Mouse (Mus musculus) cerebellum, postnatal 36 days (tissue): ENCODE measurements around the gene Shisa5.

Experiments
- DNase-seq, 2 experiments: peaks; one replicate each; pipeline ENCODE4 v3.0.0; 2021 to 2022; ENCODE audit warnings: mixed read lengths in 2 of 2

Shisa5 gene

DNA sequence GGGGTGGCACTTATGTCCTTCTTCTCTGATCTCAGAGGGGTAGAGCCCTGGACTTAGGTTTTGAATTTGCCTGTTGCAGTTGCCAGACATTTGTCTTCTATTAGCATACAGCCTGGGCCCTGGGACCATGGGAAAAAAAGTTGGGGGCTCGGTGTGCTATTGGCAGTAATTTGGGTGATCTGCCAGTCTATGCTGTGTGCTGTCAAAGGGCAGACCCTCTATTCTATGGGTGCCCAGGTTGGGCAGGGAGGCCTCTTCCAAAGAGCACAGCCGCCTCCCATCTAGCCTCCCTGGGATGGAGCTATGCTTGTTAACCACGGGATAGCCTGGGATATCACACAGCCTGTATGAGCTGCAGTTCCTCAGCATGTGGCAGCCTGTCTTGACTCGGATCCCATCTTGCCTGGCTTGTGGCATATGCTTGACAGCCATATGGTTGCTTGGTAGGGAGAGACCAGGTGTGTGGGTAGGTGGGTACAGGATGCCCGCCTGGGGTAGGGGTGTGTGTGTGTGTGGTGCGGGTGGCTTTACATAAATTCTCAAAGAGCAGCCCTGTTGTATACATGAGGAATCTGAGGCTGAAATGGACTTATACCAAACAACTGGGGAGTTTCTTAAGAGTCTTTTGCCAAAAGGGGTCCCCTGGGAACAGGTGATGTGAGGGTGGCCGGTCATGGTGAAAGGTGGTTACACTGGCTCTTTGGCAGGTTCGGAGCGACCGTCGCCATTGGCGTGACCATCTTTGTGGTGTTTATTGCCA is 17.1 kb downstream of the Shisa5 start:
- no peak for DNase-seq

DNA sequence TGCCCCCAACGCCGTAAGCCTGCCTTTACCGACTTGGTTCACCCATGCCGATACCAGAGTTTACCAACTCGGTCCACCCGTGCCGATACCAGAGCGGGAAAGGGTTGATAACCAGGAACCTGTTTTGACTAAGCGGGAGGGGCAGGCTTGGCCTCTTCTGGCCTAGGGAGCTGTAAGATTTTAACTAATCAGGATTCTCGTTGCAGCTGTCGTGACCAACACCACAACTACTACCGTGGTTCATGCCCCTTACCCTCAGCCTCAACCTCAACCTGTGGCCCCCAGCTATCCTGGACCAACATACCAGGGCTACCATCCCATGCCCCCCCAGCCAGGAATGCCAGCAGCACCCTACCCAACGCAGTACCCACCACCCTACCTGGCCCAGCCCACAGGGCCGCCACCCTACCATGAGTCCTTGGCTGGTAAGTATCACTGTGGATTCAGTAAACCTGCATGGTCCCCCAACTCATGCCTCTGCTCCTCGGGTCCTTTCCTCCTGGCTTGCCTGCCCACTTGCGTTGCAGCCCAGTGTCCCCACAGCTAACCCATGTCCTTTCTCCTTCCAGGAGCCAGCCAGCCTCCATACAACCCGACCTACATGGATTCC is 17.8 kb downstream of the Shisa5 start:
- no peak for DNase-seq

DNA sequence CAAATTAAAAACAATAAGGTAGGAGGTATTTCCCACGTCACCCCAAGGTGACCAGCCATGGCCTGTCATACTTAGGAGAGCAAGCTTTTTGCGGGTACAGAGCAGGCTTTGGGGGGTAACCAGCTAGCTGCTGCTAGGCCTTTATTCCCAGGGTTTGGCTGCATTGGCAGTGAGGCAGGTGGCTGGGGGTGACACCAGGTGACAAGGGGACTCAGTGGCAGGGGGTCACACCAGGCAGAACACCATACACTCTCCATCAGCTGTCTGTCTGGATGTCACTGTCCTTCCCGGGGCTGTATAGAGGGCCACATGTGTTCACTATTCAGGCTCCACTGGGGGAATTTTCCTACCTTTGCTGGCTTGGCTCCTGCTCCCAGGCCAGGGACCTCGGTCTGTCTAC is 18.6 kb downstream of the Shisa5 start:
- no peak for DNase-seq

DNA sequence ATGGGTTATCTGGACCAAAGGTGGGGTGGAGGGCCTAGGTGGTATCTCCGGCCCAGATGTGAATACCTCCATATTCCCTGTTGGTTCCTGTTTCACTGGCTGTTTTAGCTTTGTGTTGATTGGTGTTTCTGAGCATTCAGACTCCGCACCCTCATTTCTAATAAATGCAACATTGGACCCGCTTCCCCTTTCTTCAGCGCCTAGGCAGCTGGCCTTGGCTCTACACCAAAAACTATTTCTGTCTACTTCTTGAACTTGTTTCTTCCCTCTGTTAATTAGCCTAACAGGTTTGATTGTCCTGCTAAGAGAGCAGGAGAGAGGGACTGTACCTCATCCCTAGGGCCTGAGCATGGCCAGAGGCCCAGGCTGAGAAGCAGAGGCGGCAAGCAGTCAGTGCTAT is 19.2 kb downstream of the Shisa5 start:
- no peak for DNase-seq

DNA sequence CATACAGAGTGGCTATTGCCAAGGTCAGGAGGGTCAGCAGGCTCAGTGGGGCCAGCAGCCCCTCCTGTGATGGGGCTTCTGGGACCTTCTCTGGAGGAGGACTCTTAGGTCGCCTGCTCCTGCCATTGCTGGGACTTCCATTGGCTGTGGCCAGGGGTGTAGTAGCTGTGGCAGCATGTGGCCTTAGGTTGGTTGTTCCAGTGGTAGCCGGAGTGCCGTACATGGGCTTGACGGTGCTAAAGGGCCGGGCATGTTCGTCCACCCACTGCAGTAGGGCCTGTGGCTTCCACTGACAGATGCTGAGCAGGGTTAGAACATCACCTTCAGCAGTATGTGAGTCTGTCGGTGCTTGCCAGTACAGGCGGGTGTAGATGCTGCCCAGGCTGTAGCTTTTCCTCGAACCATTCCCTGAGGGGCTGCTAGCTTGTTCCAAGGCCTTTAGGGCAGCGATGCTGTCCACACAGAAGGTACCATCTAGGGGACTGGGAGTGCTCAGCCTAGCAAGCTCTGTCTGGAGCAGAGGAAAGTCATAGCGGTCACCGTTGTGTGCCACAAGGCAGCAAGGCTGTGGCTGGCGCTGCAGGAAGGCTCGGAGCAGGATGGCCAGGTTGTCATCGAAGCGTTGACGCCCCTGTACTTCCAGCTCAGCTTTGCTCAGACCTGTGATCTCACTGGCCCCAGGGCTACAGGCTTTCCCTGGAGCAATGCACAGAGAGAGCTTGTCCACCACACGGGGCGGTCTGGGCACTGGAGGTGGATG is 19.8 kb downstream of the Shisa5 start:
- DNase-seq: no peak

DNA sequence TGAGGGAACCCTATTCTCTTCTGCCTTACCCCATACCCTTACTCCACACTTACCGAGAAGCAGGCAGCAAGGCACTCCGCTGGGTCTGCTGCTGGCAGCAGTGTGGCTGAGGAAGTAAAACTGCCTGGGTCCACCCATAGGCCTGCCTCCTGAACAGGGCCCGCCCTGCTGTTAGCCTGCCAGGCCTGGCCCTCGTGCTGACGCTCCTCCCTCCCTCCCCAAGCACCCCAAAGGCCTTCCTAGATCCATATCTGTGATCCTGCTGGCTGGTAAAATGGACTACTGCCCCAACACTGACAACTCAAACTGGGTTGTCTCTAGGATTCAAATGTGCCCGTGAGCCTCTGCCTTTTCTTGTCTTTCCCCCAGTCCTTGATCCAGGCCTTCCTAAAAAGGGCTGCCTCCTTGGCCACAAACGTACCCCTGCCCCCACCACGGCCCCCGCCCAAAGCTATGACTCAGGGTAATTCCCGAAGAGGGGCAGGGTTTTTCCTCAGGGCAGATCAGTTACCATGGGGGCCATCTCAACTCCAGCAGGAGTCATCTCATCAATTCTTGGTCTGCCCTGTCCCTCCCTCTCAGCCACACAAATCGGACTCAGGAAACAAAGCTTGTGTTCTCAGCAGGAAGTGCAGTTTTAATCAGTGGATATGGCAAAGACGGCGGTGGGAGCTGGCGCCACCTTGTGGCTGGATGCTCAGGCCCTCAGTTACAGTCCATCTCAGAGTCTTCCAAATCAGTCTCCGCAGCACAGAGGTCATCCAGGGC is 21.0 kb downstream of the Shisa5 start, which contains the start of gene Trex1:
Gene Trex1, minus strand, starts transcription at position 599 of the 768 bp plus-strand sequence.
- DNase-seq: peak; percentile 89 to 93

DNA sequence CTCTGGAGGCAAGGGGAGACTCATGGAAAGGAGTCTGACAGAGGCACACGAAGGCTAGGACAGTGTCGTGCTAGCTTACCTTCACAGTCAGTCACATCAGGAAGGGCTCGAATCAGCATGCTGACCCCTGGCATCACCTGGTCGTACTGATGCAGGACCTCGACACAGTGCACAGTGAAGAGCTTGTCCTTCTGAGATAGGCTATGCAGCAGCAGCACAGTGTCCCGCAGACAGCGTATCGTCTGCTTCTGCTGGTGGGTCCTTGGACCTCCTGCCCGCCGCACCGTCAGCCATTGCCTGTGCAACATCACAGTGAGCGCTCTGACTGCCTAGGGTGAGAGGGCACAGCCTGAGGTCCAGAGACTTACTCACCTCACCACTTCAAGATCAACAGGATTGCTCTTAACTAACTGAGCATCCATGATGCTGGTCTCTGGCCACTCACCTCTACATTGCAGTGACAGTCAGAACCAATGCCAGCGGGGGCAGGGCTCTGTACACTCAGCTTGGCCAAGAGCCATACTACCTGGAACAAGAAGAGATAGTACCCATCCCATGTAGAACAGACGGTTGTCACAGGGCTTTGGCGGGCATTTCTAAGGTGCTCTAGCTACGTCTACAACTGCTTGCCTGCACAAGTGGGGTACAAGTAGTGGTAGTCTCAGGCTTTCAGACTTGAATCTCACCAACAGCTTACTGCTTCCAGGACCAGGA is 22.0 kb downstream of the Shisa5 start:
- DNase-seq: no peak

DNA sequence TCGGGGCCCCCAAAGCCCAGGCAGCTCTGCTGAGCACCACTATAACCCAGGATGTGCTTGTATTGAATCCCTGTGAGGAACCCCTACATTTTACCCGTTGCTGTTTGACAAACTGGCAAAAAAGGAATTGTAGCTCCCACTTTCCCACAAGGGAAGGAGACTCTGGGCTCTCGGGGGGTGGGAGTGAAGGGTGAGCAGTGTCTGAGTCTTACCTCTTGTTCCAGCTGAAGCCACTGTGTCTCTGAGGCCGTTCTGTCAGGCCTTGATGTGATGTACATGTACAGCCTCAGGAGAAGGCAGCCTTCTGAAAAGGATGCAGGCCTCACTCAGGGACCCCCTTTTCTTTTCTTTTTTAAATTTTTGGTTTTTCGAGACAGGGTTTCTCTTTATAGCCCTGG is 22.5 kb downstream of the Shisa5 start:
- no peak for DNase-seq

DNA sequence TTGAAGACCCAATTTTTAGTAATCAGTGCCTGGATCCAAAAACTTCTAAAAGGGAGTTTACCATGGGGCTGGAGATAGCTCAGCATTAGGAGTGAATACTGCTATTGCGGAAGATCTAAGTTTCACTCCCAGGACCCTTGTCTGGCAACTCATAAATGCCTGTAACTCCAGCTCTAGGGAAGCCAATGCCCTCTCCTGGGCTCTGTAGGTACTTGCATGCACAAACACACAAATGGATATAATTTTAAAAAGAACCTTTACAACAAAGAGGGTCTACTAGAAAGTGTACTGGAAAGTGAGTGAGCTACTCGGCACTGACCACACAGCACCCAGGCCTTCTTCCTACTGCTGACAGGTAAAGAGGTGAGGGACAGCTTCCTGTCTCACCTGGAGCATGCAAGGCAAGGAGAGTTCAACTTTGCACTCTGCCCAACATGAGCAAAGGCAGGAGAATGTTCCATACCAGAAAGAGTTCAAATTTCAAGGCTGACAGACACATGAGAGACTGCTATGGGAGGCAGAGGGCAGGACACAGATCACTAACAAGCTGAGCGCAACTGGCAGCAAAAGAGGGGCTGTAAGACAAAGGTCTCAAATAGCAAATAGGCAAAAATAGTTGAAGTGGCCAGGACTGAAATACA is 29.9 kb downstream of the Shisa5 start:
- no peak for DNase-seq

DNA sequence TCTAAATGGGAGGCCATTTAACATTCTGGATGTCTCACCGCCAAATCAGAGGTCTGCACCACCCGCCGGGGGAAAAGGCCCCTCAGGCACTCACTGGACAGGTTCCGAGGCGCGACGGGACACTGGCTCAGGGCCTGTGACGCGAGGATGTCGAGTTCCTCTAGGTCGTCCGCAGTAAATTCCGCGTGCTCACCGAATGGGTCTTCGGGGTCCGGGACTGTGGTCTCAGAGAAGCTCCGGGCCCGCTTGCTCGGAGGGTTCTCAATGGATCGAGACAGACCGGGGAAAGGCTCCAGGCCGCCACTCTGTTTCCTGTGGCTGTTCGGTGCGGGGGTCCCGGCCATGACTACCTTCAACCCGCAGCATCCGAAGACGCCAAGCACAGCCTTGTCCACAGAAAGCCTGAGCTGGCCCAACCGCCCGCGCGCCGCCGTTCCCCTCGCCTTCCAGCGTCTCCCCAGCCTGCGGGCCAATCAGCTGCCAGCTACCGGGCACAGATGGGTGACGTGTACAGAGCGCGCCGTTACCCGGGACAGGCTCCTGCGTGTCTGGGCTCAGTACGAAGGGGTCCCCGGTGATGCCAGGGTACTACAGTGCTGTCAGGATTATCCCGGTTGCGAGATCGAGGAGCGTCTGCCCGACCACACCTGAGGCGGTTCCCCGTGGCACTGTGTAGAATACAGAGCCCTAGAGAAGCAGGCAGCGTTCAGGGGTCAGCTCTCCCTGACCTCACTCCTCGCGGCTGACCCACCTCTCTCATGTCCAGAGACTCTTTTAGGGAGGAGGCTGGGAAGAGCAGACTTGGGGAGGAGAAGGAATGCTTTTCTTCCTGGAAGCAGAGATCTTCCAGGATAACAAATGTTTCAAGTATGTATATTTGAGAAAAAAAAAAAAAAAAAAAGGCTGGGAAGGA is 35.6 kb downstream of the Shisa5 start, which contains the start of gene Atrip:
Gene Atrip, minus strand, starts transcription at position 464 of the 913 bp plus-strand sequence.
- peak; percentile 94 for DNase-seq

DNA sequence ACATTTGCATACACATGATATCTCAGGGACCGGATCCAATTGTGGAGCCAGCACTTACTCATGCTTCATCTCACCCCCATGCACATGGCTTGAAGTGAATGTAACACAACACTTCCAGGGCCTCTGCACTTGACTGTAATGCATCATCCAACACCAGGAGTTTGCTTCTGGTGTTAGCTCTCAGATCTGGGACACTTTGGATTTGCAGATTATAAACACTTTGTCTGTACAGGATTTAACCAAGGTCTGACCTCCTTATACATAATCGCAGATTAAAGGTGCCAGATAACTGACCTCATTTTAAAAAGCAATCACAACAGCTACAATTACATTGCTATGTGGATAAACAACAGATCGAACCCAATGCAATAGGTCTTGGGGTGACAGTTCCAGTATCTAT is 42.2 kb downstream of the Shisa5 start:
- no peak for DNase-seq

DNA sequence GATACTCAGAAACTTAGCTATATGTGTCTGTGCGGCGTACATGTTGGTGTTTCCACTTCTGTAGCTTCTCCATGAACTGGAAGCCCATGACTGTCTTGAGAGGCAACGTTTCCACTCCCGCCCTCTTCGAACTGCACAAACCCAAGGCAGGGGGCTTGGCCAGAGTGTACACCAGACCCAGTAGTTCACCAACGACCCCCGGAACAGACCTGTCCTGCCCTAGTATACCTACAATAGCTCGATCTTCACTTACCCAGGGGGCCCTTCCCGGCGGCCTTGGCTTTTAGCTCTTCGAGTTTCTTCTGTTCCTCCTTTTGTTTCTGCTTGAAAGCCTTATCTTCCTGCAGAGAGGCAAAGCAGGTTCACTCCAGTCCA is 43.4 kb downstream of the Shisa5 start:
- DNase-seq: no peak

DNA sequence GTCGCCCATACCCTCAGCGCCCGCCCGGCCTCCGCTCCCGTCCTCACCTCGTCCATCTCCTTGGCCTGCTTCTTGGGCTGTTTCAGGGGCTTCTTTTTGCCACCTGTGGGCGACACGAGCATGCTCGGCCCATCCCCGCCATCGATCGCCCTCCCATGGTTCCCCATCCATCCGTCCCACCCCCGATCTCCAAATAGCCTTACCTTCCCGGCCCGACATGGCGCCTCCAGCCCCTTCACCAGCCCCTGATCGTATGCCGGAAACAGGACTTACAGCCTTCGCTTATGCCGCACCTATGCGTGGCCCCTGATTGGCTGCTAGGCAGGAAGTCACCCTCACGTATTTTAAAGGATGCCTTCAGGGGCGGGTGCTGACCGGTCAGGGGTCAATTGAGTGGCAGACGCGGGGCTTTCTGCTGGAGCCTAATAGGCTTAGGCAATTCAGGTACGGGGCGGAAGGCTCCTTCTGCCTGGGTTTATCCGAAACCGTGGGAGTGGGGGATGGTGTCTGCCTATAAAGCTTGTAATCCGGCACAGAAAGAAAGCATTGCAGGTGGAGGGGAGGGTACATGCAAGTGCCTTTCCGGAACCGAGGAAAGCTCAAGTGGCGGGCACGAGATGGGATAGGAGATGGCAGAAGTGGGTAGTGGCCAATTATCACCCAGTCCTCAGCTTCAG is 43.9 kb downstream of the Shisa5 start, which contains the start of the genes Ccdc51 and Tma7:
Gene Ccdc51, plus strand, starts transcription at position 370 of the 677 bp plus-strand sequence.
Gene Tma7, minus strand, starts transcription at position 464 of the 677 bp plus-strand sequence.
- peak; percentile 83 for DNase-seq

DNA sequence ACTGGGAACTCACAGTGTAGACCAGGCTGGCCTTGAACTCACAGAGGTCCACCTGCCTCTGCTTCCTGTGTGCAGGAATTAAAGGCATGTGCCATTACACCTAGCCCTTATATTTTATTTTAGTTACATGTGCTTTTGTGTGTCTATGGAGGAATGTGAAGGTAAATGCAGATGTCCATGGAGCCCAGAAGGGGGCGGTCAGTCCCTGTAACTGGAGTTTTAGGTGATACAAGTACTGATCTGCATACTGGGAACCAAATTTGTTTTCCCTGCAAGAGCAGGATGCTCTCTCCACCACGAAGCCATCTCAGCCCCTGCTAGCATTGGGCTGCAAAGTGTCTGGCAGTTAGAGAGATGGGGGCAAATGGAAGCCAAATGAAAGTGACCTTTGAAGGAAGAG is 46.6 kb downstream of the Shisa5 start:
- DNase-seq: no peak

DNA sequence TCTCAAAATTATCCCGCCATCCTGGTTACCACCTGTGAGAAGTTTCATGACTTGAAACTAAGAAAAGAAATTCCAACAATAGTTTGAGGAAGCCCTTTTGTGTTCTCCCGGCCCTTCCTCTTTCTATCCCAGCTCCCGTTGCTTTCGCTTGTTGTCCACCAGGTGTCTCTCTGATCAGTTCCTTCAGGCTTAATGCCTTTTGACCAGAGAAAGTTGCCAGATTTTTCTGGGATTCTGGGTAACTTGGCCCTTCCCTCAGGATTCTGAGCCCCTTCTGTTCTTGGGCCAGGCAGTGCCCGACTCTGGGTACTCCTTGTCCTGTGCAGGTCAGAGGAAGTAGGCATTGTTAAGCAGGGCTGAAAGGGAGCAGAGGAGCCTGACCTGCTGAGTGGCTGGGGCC is 49.6 kb downstream of the Shisa5 start:
- peak in 1 of 2 experiments; percentile 24 for DNase-seq

DNA sequence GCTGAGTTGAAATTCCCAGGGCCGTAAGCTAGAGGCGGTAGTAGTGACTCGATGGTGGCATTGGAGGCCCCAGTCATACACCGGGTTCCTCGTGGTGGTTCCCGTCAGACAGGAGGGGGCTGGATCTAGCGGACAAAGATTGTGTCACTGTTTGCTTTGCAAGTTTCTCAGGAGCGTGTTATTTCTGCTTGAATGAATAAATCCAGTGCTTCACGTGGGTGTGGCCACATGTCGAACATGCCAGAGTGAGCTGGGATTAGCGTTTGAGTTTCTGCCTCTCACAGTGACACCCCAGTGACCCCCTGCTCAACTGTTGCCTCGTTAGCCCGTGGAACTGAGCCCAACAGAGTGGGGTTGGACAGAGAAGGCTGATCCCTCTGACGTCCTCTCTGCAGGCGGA is 52.1 kb downstream of the Shisa5 start:
- DNase-seq: no peak

DNA sequence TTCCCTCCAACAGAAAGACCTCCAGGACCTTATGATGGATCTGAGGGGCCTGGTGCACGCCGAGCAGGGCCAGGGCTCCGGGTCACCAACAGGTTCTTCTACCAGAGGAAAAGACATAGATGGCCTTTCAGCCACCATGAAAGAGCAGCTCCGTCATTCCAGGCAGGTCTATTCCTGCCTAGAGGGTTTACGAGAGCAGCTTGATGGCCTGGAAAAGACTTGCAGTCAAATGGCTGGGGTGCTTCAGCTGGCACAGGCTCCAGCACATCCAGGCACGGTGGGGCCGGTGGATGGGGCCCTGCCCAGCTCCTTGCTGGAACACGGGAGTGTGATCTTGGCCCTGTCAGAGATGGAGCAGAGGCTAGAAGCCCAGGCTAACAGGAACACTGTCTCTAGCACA is 53.4 kb downstream of the Shisa5 start:
- no peak for DNase-seq

DNA sequence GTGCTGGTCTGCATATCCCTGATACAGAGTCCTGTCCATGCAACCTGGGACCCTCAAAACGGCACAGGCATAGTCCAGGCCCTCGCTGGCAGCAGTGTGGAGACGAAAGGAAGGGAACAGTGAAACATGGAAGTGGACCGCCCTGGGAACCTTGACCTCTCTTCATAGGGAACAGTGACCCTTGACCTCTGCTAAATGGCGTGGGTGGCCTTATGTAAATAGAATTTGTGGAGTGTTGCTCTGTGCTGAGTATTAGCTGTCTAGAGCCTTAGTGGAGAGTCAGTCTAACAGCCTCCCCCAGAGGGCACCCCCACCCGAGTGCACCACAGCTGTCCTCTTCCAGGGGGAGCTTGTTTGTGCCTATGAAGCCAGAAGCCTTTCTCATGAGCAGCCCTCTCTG is 54.4 kb downstream of the Shisa5 start:
- DNase-seq: no peak

DNA sequence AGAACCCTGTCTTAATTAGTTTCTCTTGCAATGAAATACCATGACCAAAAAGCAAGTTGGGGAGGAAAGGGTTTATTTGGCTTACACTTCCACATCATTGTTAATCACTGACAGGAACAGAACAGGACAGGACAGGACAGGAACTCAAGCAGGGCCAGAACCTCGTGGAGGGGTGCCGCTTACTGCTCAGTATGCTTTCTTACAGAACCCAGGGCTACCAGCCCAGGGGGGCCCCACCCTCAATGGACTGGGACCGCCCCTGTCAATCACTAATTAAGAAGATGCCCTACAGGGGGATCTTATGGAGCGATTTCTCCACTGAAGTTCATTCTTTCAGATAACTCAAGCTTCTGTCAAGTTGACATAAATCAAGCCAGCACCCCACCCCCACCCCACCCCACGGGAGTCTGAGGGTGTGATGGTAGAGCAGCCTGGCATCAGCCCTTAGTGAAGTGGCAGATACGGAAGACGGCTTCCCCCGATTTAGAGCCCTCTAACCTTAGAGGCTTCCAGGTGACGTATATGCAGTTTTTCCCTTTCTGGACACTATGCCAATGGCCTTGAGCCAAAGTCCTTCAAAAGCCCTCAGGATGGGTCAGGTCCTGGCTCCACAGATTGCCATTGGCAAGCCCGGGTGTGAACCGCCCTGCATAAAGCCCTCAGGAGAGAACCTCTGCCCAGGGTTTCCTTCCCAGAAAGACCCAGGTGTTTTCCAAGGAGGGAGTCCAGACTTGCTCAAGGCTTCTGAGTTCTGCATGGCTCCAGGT is 55.6 kb downstream of the Shisa5 start:
- DNase-seq: no peak
